Mouse (Mus musculus) heart, adult 2 months (tissue): ENCODE data around the gene Galm.

Experiments
- CTCF ChIP-seq: fragments of 200-600 bp; IDR thresholded peaks from 2 replicates; pipeline ENCODE4 v1.8.1; 2022; ENCODE audit warnings: antibody characterized with exemption, mild to moderate bottlenecking, moderate library complexity
- POLR2A ChIP-seq: fragments of 200-500 bp; IDR thresholded peaks from 2 replicates; pipeline ENCODE4 v1.6.1; 2011; ENCODE audit warnings: mild to moderate bottlenecking, low read depth, low read length, control low read depth; ENCODE audit not compliant: insufficient read depth

GRCm38 (mm10) chr17:80156905-80157304 is 29.6 kb downstream of the Galm start:
- TF ChIP-seq POLR2A, result no peak
- TF ChIP-seq CTCF, result no peak
